Mouse (Mus musculus): Measurements from ENCODE around the gene Ecd.

- no peak for TF ChIP-seq EP300 (IDR thresholded peaks at IDR 0.05; ENCODE audit: insufficient read depth, low read depth, low read length)
- TF ChIP-seq POLR2A (IDR thresholded peaks at IDR 0.05; ENCODE audit: insufficient read depth, low read length), result no peak
Observed at GRCm38 (mm10) chr14:20291391-20291790, 56.5 kb downstream of the Ecd start.

All from ES-Bruce4 (cell line).